Comparison of ENCODE assay signal across 18 mouse cellular contexts in the genomic region with DNA sequence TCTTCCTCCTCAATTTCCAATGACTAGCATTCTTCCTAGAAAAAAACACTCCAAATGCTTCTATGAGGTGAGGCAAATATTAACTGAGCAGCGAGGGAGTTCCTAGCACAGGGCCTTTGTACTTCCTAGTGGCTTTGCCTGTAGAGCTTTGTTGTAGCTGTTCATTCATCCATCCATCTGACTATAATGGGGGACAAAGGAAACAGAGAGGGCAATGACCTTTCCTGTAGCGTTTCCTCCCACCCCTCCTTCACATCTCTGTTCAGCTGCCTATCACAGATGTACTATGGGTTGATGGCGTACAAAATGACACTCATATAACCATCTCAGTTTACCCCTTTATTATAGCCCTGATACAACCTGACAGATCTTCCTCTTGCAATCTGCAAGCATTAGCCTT.
DNase-seq lines count a peak whose midpoint lies in the region; ATAC-seq and TF ChIP-seq lines count a peak whose summit lies in the region.
"Had no signal": no experiment of that assay in that cellular context is flagged by ENCODE, and none has a peak within 500 bp of the region (broad histone marks: within the 10 kb centered on the region; RNA-seq: fewer than 3 reads in every experiment).

No protein-coding gene starts in this region.

- no peak overlapping the region for H3K4me2 ChIP-seq in hindbrain, embryonic 11.5 days (replicated peaks; ENCODE audit: low read depth, low read length)
- H3K4me2 ChIP-seq in hindbrain, postnatal 0 days (ENCODE audit: low read depth, low read length) = no peak overlapping the region
- no peak overlapping the region for H3K4me2 ChIP-seq in midbrain, postnatal 0 days (ENCODE audit: low read depth, low read length, poor library complexity, severe bottlenecking)
- H3K4me2 ChIP-seq in embryonic facial prominence, embryonic 12.5 days (replicated peaks) = no peak overlapping the region
- H3K4me2 ChIP-seq: embryonic facial prominence, embryonic 15.5 days; neural tube, embryonic 15.5 days had no signal

- 23% methylated on average over 3 of the region's 3 CpGs for WGBS in hindbrain, embryonic 11.5 days
- WGBS in hindbrain, postnatal 0 days = 32% methylated on average over 3 of the region's 3 CpGs
- 17% methylated on average over 3 of the region's 3 CpGs for WGBS in midbrain, embryonic 10.5 days
- 36% methylated on average over 3 of the region's 3 CpGs for WGBS in midbrain, postnatal 0 days
- WGBS in embryonic facial prominence, embryonic 12.5 days = 40% methylated on average over 3 of the region's 3 CpGs

- H3K4me1 ChIP-seq in hindbrain, embryonic 11.5 days (replicated peaks; ENCODE audit: control insufficient read depth, insufficient read depth, low read length) = no peaks in the 10 kb centered on the region; the same call in 1 of the 2 replicates
- no peaks in the 10 kb centered on the region for H3K4me1 ChIP-seq in hindbrain, postnatal 0 days (ENCODE audit: insufficient read depth, low read length)
- H3K4me1 ChIP-seq in midbrain, embryonic 10.5 days = peaks cover 44% of the 10 kb centered on the region
- peaks cover 5% of the 10 kb centered on the region for H3K4me1 ChIP-seq in midbrain, postnatal 0 days (ENCODE audit: insufficient read depth, low read length)
- no peaks in the 10 kb centered on the region for H3K4me1 ChIP-seq in embryonic facial prominence, embryonic 12.5 days

- no peaks in the 10 kb centered on the region for H3K36me3 ChIP-seq in hindbrain, embryonic 11.5 days (ENCODE audit: control insufficient read depth, insufficient read depth, low read length)
- no peaks in the 10 kb centered on the region for H3K36me3 ChIP-seq in hindbrain, postnatal 0 days (ENCODE audit: insufficient read depth, low read length)
- H3K36me3 ChIP-seq in midbrain, embryonic 10.5 days = no peaks in the 10 kb centered on the region
- no peaks in the 10 kb centered on the region for H3K36me3 ChIP-seq in midbrain, postnatal 0 days (ENCODE audit: insufficient read depth, low read length)
- no peaks in the 10 kb centered on the region for H3K36me3 ChIP-seq in embryonic facial prominence, embryonic 12.5 days
- H3K36me3 ChIP-seq: embryonic facial prominence, embryonic 15.5 days; heart, embryonic 10.5 days; neural tube, embryonic 15.5 days had no signal

- ATAC-seq in hindbrain, embryonic 11.5 days (ENCODE audit: low FRiP score) = peak; percentile 54; the same call in 1 of the 2 replicates
- no peak for ATAC-seq in hindbrain, postnatal 0 days
- ATAC-seq in midbrain, postnatal 0 days (ENCODE audit: low FRiP score) = no peak
- 0 out of 2 replicates have a peak, but pooled peaks have one; percentile 44 for ATAC-seq in embryonic facial prominence, embryonic 12.5 days (ENCODE audit: insufficient number of reproducible peaks, insufficient read depth, low FRiP score, low TSS enrichment)

- no peak overlapping the region for H3K27ac ChIP-seq in hindbrain, embryonic 11.5 days (ENCODE audit: low read depth, low read length)
- no peak overlapping the region for H3K27ac ChIP-seq in hindbrain, postnatal 0 days
- no peak overlapping the region for H3K27ac ChIP-seq in midbrain, embryonic 10.5 days (replicated peaks)
- no peak overlapping the region for H3K27ac ChIP-seq in midbrain, postnatal 0 days (ENCODE audit: low read depth, low read length)
- no peak overlapping the region for H3K27ac ChIP-seq in embryonic facial prominence, embryonic 12.5 days
- H3K27ac ChIP-seq: embryonic facial prominence, embryonic 15.5 days; heart, embryonic 10.5 days; macrophage; neural tube, embryonic 15.5 days had no signal

- peaks cover 76% of the 10 kb centered on the region for H3K27me3 ChIP-seq in hindbrain, embryonic 11.5 days (ENCODE audit: control insufficient read depth, insufficient read depth, low read length)
- no peaks in the 10 kb centered on the region for H3K27me3 ChIP-seq in hindbrain, postnatal 0 days (ENCODE audit: insufficient read depth, low read length)
- peaks cover 99% of the 10 kb centered on the region for H3K27me3 ChIP-seq in midbrain, embryonic 10.5 days (ENCODE audit: low read depth, poor library complexity, severe bottlenecking)
- H3K27me3 ChIP-seq in midbrain, postnatal 0 days (ENCODE audit: insufficient read depth, low read length) = no peaks in the 10 kb centered on the region
- H3K27me3 ChIP-seq in embryonic facial prominence, embryonic 12.5 days = no peaks in the 10 kb centered on the region; the same call in 1 of the 2 replicates
- H3K27me3 ChIP-seq: embryonic facial prominence, embryonic 15.5 days had no signal

- H3K9me3 ChIP-seq in hindbrain, embryonic 11.5 days (ENCODE audit: control insufficient read depth, low read length) = no peaks in the 10 kb centered on the region
- no peaks in the 10 kb centered on the region for H3K9me3 ChIP-seq in hindbrain, postnatal 0 days (ENCODE audit: low read length)
- peaks cover 5% of the 10 kb centered on the region; the same call in 1 of the 2 replicates for H3K9me3 ChIP-seq in midbrain, embryonic 10.5 days (replicated peaks)
- no peaks in the 10 kb centered on the region for H3K9me3 ChIP-seq in midbrain, postnatal 0 days (ENCODE audit: low read length)
- H3K9me3 ChIP-seq in embryonic facial prominence, embryonic 12.5 days = no peaks in the 10 kb centered on the region
- H3K9me3 ChIP-seq: embryonic facial prominence, embryonic 15.5 days; heart, embryonic 10.5 days; neural tube, embryonic 15.5 days had no signal

- no peak for TF ChIP-seq CTCF in hindbrain, postnatal 0 days (IDR thresholded peaks at IDR 0.05; ENCODE audit: low read depth)
- TF ChIP-seq CTCF in midbrain, postnatal 0 days (IDR thresholded peaks at IDR 0.05) = no peak

- peak; percentile 67 for DNase-seq in embryo, embryonic 10 days (ENCODE audit: low spot score)
- DNase-seq in embryo, embryonic 9.5 days (ENCODE audit: extremely low spot score) = no peak
- peak; percentile 62 for DNase-seq in hindbrain, embryonic 11.5 days (ENCODE audit: low spot score)
- no peak for DNase-seq in hindbrain, postnatal 0 days (ENCODE audit: low spot score)
- DNase-seq in midbrain, embryonic 10.5 days (ENCODE audit: low spot score) = peak; percentile 43
- no peak for DNase-seq in midbrain, postnatal 0 days (ENCODE audit: low spot score)
- DNase-seq in gastrocnemius, adult 18-20 months (ENCODE audit: low spot score) = no peak
- DNase-seq: adrenal gland, postnatal 14 days; cerebellum, adult 9-10 months; gastrocnemius, postnatal 10 days; heart, postnatal 4 days; thymus, adult 18-20 months; thymus, postnatal 36 days had no signal

- no peak overlapping the region for H3K9ac ChIP-seq in hindbrain, embryonic 11.5 days (ENCODE audit: low read depth, low read length)
- H3K9ac ChIP-seq in hindbrain, postnatal 0 days (replicated peaks; ENCODE audit: low read length) = no peak overlapping the region
- no peak overlapping the region for H3K9ac ChIP-seq in midbrain, postnatal 0 days (replicated peaks; ENCODE audit: low read length, poor library complexity, severe bottlenecking)
- H3K9ac ChIP-seq in embryonic facial prominence, embryonic 12.5 days = no peak overlapping the region
- H3K9ac ChIP-seq: embryonic facial prominence, embryonic 15.5 days; neural tube, embryonic 15.5 days had no signal

- H3K4me3 ChIP-seq in hindbrain, embryonic 11.5 days (ENCODE audit: low read depth, low read length) = no peak overlapping the region
- H3K4me3 ChIP-seq in hindbrain, postnatal 0 days (ENCODE audit: low read length) = no peak overlapping the region
- no peak overlapping the region for H3K4me3 ChIP-seq in midbrain, embryonic 10.5 days
- H3K4me3 ChIP-seq in midbrain, postnatal 0 days (ENCODE audit: low read depth, low read length) = no peak overlapping the region
- no peak overlapping the region for H3K4me3 ChIP-seq in embryonic facial prominence, embryonic 12.5 days
- H3K4me3 ChIP-seq: embryonic facial prominence, embryonic 15.5 days; heart, embryonic 10.5 days; neural tube, embryonic 15.5 days had no signal

Comparison
In these comparisons a context has a peak if more than half of its experiments do, and no peak if none do; other contexts are left out.
1. DNase-seq: peak in embryo, embryonic 10 days (single experiment), hindbrain, embryonic 11.5 days (single experiment) and midbrain, embryonic 10.5 days (single experiment); none in embryo, embryonic 9.5 days (single experiment), hindbrain, postnatal 0 days (single experiment), midbrain, postnatal 0 days (single experiment) and gastrocnemius, adult 18-20 months (single experiment).
2. ATAC-seq: peak in hindbrain, embryonic 11.5 days (single experiment) and embryonic facial prominence, embryonic 12.5 days (single experiment); none in hindbrain, postnatal 0 days (single experiment) and midbrain, postnatal 0 days (single experiment).